Mouse (Mus musculus) neural tube, embryonic 13.5 days (tissue): ENCODE results near the gene Ifngr1. TPM values are rescaled to one million over a fixed set of nuclear protein-coding genes. Genes with fewer than 3 reads are reported as not detected.
"Not testable (repeated sequence)": the region's sequence is repeated elsewhere in the genome, so short reads cannot be mapped to it uniquely, and the experiment has no call there.

Experiments used
- ATAC-seq: fragments of 200-750 bp; cut with Nextera tagmentation; 2 replicates; pipeline ENCODE4 v1.8.0; 2017; ENCODE audit warnings: low read depth, mild to moderate bottlenecking, moderate TSS enrichment, moderate library complexity
- H3K27ac ChIP-seq: fragments of 300-500 bp; sonication (generic); replicated peaks from 2 replicates; pipeline ENCODE4 v1.5.1; 2015; ENCODE audit warnings: moderate library complexity, mild to moderate bottlenecking, inconsistent platforms
- H3K27me3 ChIP-seq: fragments of 300-500 bp; sonication (generic); 2 replicates; pipeline ENCODE4 v1.6.1; 2015; ENCODE audit warnings: mild to moderate bottlenecking, inconsistent platforms
- H3K36me3 ChIP-seq: fragments of 300-500 bp; sonication (generic); 2 replicates; pipeline ENCODE4 v1.6.1; 2015; ENCODE audit warnings: mild to moderate bottlenecking, inconsistent platforms
- H3K4me1 ChIP-seq: fragments of 300-500 bp; sonication (generic); replicated peaks from 2 replicates; pipeline ENCODE4 v1.6.1; 2015; ENCODE audit warnings: inconsistent platforms
- H3K4me2 ChIP-seq: fragments of 300-500 bp; sonication (generic); 2 replicates; pipeline ENCODE4 v1.6.1; 2015; ENCODE audit warnings: inconsistent platforms, mild to moderate bottlenecking, moderate library complexity
- H3K4me3 ChIP-seq: fragments of 300-500 bp; sonication (generic); 2 replicates; pipeline ENCODE4 v1.5.1; 2015; ENCODE audit warnings: mild to moderate bottlenecking, inconsistent platforms
- H3K9ac ChIP-seq: fragments of 300-500 bp; sonication (generic); 2 replicates; pipeline ENCODE4 v1.6.1; 2015; ENCODE audit warnings: moderate library complexity, mild to moderate bottlenecking, inconsistent platforms
- H3K9me3 ChIP-seq: fragments of 300-500 bp; sonication (generic); 2 replicates; pipeline ENCODE4 v1.6.1; 2016; ENCODE audit warnings: inconsistent platforms
- WGBS: fragments of 180-500 bp; shearing (Covaris S2); methylation state at CpG from one replicate; pipeline ENCODE4 v1.1.7; 2015; 5-methylcytosine and 5-hydroxymethylcytosine counted together
- polyA plus RNA-seq: library from polyadenylated mRNA; unstranded; fragments of >200 nt; fragmentation: Nextera tagmentation; extraction: Ambion mirVana; gene quantifications from 2 replicates; pipeline ENCODE4 v1.2.1, GENCODE M21; 2015

The Ifngr1 gene
- polyA plus RNA-seq, 1 experiment from 2014 or later: 23.9 TPM

- Histone ChIP-seq H3K4me2 (peak overlapping the region; percentile 85), H3K36me3 (no peaks in the 10 kb centered on the region), H3K9ac (no peak overlapping the region), H3K4me3 (peak overlapping the region; percentile 75), H3K27me3 (0 out of 2 replicates have a peak, but pooled peaks cover 5% of the 10 kb centered on the region), H3K9me3 (no peaks in the 10 kb centered on the region), H3K4me1 (peaks cover 23% of the 10 kb centered on the region), H3K27ac (no peak overlapping the region)
- ATAC-seq: no peak; the same call in 1 of the 2 replicates
- 24% methylated on average over 6 of the region's 6 CpGs for WGBS
Measured at GRCm38 (mm10) chr10:19591286-19591640, 486 bp upstream of the Ifngr1 start.

- Histone ChIP-seq H3K27ac (no peak overlapping the region), H3K27me3 (0 out of 2 replicates have a peak, but pooled peaks cover 5% of the 10 kb centered on the region), H3K4me1 (peaks cover 23% of the 10 kb centered on the region), H3K9ac (peak overlapping the region; percentile 84), H3K36me3 (no peaks in the 10 kb centered on the region), H3K9me3 (no peaks in the 10 kb centered on the region), H3K4me3 (peak overlapping the region; percentile 75), H3K4me2 (peak overlapping the region; percentile 85)
- no peak for ATAC-seq
- 7% methylated on average over 3 of the region's 3 CpGs for WGBS
Measured at GRCm38 (mm10) chr10:19592556-19592955, 807 bp downstream of the Ifngr1 start.

DNA sequence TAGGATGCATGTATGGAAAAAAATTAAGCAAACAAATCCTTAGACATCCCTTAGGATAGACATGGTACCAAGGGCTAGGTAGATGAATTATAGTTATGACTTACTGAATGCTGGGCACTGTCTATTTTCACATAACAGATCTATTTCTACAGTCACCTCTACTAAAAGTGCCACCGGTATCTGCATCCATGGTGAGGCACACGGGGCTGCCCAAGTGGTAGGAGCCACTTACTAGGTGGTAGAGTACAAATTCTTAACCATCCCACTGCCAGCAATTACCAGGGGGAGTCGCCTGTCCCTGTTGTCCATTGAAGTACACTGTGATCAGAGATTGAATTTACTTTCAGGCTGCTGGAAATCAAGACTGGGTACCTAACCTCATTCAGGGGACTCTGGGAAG lies 1.5 kb downstream of the Ifngr1 start:
- Histone ChIP-seq H3K4me2 (no peak overlapping the region), H3K9me3 (no peaks in the 10 kb centered on the region), H3K4me1 (peaks cover 23% of the 10 kb centered on the region), H3K27ac (no peak overlapping the region), H3K9ac (no peak overlapping the region), H3K36me3 (no peaks in the 10 kb centered on the region), H3K27me3 (0 out of 2 replicates have a peak, but pooled peaks cover 5% of the 10 kb centered on the region), H3K4me3 (no peak overlapping the region)
- ATAC-seq: no peak
- 90% methylated on average over 3 of the region's 3 CpGs for WGBS

DNA sequence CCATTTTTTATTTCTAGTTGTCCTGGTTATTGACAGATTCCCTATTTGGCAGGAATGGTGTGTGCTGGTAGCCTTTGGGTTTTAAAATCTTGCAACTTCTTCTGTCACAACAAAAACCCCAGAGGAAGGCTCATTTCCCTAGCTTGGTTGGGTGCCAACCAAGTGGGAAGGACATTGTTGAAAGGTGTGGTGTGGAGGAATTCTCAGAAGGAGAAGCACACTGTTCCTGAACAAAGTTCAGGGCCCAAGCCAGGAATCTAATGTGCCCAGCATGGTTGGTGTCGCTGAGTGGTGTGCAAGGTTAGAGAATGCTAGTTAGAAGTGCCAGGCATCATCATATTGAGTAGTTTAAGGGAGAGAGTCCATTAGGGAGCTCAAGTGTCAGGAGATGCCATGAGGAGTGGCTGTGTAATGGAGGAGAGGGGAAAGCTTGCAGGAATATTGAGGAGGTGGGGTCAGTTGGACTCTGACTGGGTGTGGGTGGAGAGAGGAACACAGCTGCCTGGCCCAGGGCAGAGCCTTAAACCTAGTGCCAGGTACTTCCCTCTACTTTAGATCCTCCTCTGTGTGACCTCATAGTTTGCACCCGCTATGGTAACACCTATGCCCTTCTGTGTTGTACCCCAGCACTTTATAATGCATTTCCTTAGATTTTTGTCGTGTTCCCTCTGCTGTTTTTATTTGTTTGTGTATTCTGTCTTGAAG lies 2.6 kb downstream of the Ifngr1 start:
- no peak overlapping the region for H3K4me3 ChIP-seq
- H3K9ac ChIP-seq: no peak overlapping the region
- no peak overlapping the region for H3K27ac ChIP-seq
- no peaks in the 10 kb centered on the region for H3K9me3 ChIP-seq
- no peak overlapping the region for H3K4me2 ChIP-seq
- peaks cover 23% of the 10 kb centered on the region for H3K4me1 ChIP-seq
- H3K36me3 ChIP-seq: no peaks in the 10 kb centered on the region
- no peak for ATAC-seq
- WGBS: 83% methylated on average over 3 of the region's 3 CpGs
- H3K27me3 ChIP-seq: 0 out of 2 replicates have a peak, but pooled peaks cover 5% of the 10 kb centered on the region

GRCm38 (mm10) chr10:19596866-19597265 lies 5.1 kb downstream of the Ifngr1 start:
- Histone ChIP-seq H3K4me3 (no peak overlapping the region), H3K4me1 (peaks cover 23% of the 10 kb centered on the region), H3K9me3 (no peaks in the 10 kb centered on the region), H3K36me3 (peaks cover 9% of the 10 kb centered on the region), H3K9ac (no peak overlapping the region), H3K27ac (no peak overlapping the region), H3K27me3 (no peaks in the 10 kb centered on the region), H3K4me2 (no peak overlapping the region)
- no peak for ATAC-seq
- 93% methylated on average over 4 of the region's 4 CpGs for WGBS

GRCm38 (mm10) chr10:19598091-19598490 lies 6.3 kb downstream of the Ifngr1 start:
- whole genome bisulfite sequencing: 71% methylated on average over 11 of the region's 11 CpGs
- no peaks in the 10 kb centered on the region for H3K27me3 ChIP-seq
- H3K27ac ChIP-seq: no peak overlapping the region
- H3K9ac ChIP-seq: no peak overlapping the region
- no peak for ATAC-seq
- peaks cover 14% of the 10 kb centered on the region; the same call in 1 of the 2 replicates for H3K4me1 ChIP-seq
- H3K4me3 ChIP-seq: no peak overlapping the region
- no peak overlapping the region for H3K4me2 ChIP-seq
- no peaks in the 10 kb centered on the region for H3K9me3 ChIP-seq
- H3K36me3 ChIP-seq: peaks cover 14% of the 10 kb centered on the region

DNA sequence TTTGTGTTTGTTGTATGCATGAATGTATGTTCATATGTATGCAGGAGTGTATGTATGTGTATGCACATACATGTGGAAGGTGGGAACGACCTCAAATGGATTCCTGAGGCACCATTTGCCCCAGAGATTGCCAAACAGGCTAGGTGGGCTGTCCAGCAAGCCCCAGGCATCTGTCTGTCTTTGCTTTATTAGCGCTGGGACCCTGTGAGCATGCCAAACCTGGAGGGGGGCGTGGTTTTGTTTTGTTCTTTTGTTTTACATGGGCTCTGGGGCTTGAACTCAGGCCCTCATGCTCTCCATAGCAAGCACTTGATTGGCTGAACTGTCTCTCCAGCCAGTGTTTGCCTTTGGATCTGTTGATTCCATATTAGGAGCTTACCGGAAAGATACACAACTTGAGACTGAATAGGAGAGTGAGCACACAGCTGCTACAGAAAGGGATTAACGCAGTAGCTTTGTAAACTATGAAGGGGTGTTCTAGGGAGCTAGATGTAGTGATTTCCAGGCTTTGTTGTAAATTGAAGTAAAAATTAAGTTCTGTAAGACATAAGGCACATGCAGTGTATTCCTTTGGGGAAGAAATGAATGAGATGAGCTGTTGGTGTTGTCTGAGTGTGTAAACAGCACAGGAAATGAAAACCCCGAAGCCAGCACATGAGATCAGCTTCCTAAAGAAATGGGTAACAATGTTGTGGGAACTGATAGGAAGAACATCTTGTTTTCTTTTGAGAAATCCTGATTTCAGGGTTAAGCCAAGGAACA lies 7.8 kb downstream of the Ifngr1 start:
- no peak overlapping the region for H3K27ac ChIP-seq

DNA sequence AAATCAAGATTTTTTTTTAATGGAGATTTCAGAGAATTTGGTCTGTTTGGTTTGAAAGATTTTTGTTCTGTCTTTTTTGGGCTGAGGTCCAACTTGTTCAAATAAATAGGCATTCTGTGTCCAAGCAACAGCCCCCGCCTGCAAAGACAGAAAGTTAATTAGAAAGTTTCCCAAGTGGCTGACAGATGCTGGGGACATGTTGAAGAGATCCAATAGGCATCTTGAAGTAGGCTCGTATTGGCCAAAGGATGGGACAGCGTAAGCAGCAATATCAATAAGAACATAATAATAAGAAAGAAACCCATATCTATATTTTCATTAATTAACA lies 8.3 kb downstream of the Ifngr1 start:
- Histone ChIP-seq H3K9ac (no peak overlapping the region), H3K36me3 (peaks cover 27% of the 10 kb centered on the region), H3K4me3 (no peak overlapping the region), H3K4me2 (no peak overlapping the region), H3K27me3 (no peaks in the 10 kb centered on the region), H3K27ac (no peak overlapping the region), H3K4me1 (no peaks in the 10 kb centered on the region), H3K9me3 (no peaks in the 10 kb centered on the region)
- no peak for ATAC-seq
- 90% methylated on average over 3 of the region's 3 CpGs for WGBS

More for the DNA sequence above, 7.8 kb downstream of the Ifngr1 start:
- Histone ChIP-seq H3K36me3 (peaks cover 22% of the 10 kb centered on the region), H3K9ac (no peak overlapping the region), H3K4me2 (no peak overlapping the region), H3K27me3 (no peaks in the 10 kb centered on the region), H3K4me3 (no peak overlapping the region), H3K4me1 (0 out of 2 replicates have a peak, but pooled peaks cover 3% of the 10 kb centered on the region), H3K9me3 (no peaks in the 10 kb centered on the region)
- no peak for ATAC-seq
- 75% methylated on average over 6 of the region's 6 CpGs for WGBS

- H3K9me3 ChIP-seq, H3K27me3 ChIP-seq, H3K4me1 ChIP-seq, ATAC-seq, H3K9ac ChIP-seq, H3K4me2 ChIP-seq, H3K27ac ChIP-seq, H3K4me3 ChIP-seq: not testable (repeated sequence)
- H3K36me3 ChIP-seq: peaks cover 41% of the 10 kb centered on the region
- WGBS: 24% methylated on average over 1 of the region's 1 CpGs
Measured at GRCm38 (mm10) chr10:19601502-19601901, 9.8 kb downstream of the Ifngr1 start.

DNA sequence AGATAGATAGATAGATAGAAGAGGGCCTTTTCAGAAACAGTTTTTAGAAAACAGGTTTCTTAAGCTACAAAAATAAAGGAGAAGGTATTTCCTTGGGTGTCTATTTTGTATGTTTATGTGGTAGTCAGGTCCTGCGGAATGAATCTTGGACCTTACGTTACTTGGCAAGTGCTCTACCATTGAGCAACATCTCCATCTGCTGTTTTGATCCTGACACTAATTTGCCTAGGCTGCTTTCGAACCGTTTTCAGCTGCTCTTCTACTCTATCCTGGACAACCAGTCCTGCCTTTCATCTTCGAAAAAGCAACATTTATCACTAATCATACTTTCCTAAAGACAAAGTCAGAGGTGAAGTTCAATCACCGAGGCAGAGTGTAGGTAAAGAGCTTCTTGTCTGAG lies 11.5 kb downstream of the Ifngr1 start:
- no peak overlapping the region for H3K4me2 ChIP-seq
- no peak for ATAC-seq
- H3K9ac ChIP-seq: no peak overlapping the region
- no peak overlapping the region for H3K4me3 ChIP-seq
- peaks cover 46% of the 10 kb centered on the region for H3K36me3 ChIP-seq
- H3K9me3 ChIP-seq: no peaks in the 10 kb centered on the region
- no peak overlapping the region for H3K27ac ChIP-seq
- 92% methylated on average over 6 of the region's 6 CpGs for WGBS
- no peaks in the 10 kb centered on the region for H3K4me1 ChIP-seq
- no peaks in the 10 kb centered on the region for H3K27me3 ChIP-seq

DNA sequence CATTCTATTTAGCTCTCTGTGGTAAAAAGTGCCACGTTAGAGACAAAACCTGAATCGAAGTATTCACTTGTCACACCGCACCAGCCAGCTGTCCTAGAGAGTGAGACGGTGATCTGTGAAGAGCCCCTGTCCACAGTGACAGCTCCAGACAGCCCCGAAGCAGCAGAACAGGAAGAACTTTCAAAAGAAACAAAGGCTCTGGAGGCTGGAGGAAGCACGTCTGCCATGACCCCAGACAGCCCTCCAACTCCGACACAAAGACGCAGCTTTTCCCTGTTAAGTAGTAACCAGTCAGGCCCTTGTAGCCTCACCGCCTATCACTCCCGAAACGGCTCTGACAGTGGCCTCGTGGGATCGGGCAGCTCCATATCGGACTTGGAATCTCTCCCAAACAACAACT lies 17.4 kb downstream of the Ifngr1 start:
- H3K9me3 ChIP-seq: no peaks in the 10 kb centered on the region

GRCm38 (mm10) chr10:19611616-19612015 lies 19.9 kb downstream of the Ifngr1 start:
- no peaks in the 10 kb centered on the region for H3K4me1 ChIP-seq
- ATAC-seq: no peak
- WGBS: 55% methylated on average over 2 of the region's 2 CpGs
- no peak overlapping the region for H3K4me3 ChIP-seq
- no peaks in the 10 kb centered on the region for H3K27me3 ChIP-seq
- H3K36me3 ChIP-seq: peaks cover 8% of the 10 kb centered on the region; the same call in 1 of the 2 replicates
- H3K4me2 ChIP-seq: no peak overlapping the region
- H3K27ac ChIP-seq: no peak overlapping the region
- no peaks in the 10 kb centered on the region for H3K9me3 ChIP-seq
- H3K9ac ChIP-seq: no peak overlapping the region

More for the DNA sequence above, 17.4 kb downstream of the Ifngr1 start:
- Histone ChIP-seq H3K9ac (no peak overlapping the region), H3K4me3 (no peak overlapping the region), H3K36me3 (peaks cover 28% of the 10 kb centered on the region), H3K4me2 (no peak overlapping the region), H3K4me1 (no peaks in the 10 kb centered on the region), H3K27ac (no peak overlapping the region), H3K27me3 (no peaks in the 10 kb centered on the region)
- WGBS: 52% methylated on average over 14 of the region's 14 CpGs
- ATAC-seq: no peak
